9 mouse cellular contexts compared by ENCODE assay signal in the genomic region with DNA sequence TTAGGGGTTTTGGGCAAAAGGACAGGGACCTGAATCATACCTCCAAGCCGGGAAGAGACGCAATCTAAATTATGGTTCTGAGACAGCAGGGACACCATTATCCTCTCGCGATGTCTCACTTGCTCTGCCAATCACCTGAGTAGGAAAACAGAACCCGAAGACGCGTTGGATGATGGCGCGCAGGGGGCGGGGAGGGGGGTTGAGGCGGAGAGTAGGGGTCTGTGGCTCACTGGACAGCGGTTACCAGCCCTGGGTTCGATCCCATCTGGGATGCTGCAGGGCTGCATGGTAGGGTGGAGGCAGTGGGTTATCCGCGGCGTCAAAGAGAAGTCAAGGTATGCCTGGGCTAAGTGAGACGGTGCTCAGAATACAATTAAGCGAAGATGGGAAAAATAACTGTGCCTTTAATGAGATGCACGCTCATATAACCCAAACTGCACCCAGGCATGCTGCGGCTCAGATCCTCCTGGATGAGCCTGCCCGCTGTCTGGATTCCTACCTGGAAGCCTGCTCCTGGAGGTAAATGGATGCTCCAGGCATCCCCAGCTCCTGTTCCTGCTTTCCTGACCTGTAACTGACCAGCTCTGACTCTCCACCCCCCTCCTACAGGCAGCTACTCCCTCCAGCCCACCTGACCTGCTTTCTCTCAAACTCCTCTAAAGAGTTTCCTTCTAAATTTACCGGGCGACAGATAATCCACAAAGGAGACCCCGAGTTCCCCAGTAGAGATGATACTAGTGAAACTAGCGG. TPM values are rescaled to one million over a fixed set of nuclear protein-coding genes. Genes with fewer than 3 reads are reported as not detected.
DNase-seq lines count a peak whose midpoint lies in the region; ATAC-seq and TF ChIP-seq lines count a peak whose summit lies in the region.
"Had no signal": no experiment of that assay in that cellular context is flagged by ENCODE, and none has a peak within 500 bp of the region (broad histone marks: within the 10 kb centered on the region; RNA-seq: fewer than 3 reads in every experiment).

No protein-coding gene starts in this region.

- peak; percentile 59 for DNase-seq in embryo, embryonic 10 days (ENCODE audit: low spot score)
- DNase-seq in embryo, embryonic 10.5 days (ENCODE audit: low spot score): no peak
- DNase-seq in ES-E14 (ENCODE audit: low read depth, low spot score): no peak
- peak; percentile 49 for DNase-seq in hindbrain, embryonic 11.5 days (ENCODE audit: low spot score)
- DNase-seq in midbrain, embryonic 11.5 days (ENCODE audit: low spot score, missing footprints): peak; percentile 89
- DNase-seq in cerebellum, postnatal 36 days: no peak
- no peak for DNase-seq in gastrocnemius, postnatal 10 days
- DNase-seq in urinary bladder, postnatal 4 days (ENCODE audit: low spot score in 2 of 2): no peak

- no peak overlapping the region; the same call in 1 of the 2 replicates for H3K27ac ChIP-seq in ES-E14 (ENCODE audit: insufficient read depth, low read depth, low read length, poor library complexity, severe bottlenecking)
- H3K27ac ChIP-seq in hindbrain, embryonic 11.5 days (ENCODE audit: low read depth, low read length): no peak overlapping the region
- H3K27ac ChIP-seq in midbrain, embryonic 11.5 days (ENCODE audit: low read depth, low read length): no peak overlapping the region

- H3K9me3 ChIP-seq in ES-E14 (ENCODE audit: control insufficient read depth, insufficient read depth, low read depth, low read length): no peaks in the 10 kb centered on the region
- no peaks in the 10 kb centered on the region for H3K9me3 ChIP-seq in hindbrain, embryonic 11.5 days (ENCODE audit: control insufficient read depth, low read length)
- H3K9me3 ChIP-seq in midbrain, embryonic 11.5 days (ENCODE audit: control insufficient read depth, low read length): no peaks in the 10 kb centered on the region

- in situ Hi-C loops in ES-E14 (cut with MboI; ENCODE audit: low sequenced_read_pairs in 2 of 2, unreplicated experiment in 2 of 2): no loop called here

- peak overlapping the region; percentile 27; the same call in 1 of the 2 replicates for H3K9ac ChIP-seq in ES-E14 (ENCODE audit: insufficient read depth, low read depth, low read length, poor library complexity, severe bottlenecking)
- H3K9ac ChIP-seq in hindbrain, embryonic 11.5 days (ENCODE audit: low read depth, low read length): no peak overlapping the region
- H3K9ac ChIP-seq in midbrain, embryonic 11.5 days (ENCODE audit: low read length): peak overlapping the region; percentile 44; the same call in 1 of the 2 replicates

- no peaks in the 10 kb centered on the region for H3K36me3 ChIP-seq in ES-E14 (ENCODE audit: control insufficient read depth, insufficient read depth, low read length, poor library complexity, severe bottlenecking)
- H3K36me3 ChIP-seq in hindbrain, embryonic 11.5 days (ENCODE audit: control insufficient read depth, insufficient read depth, low read length): no peaks in the 10 kb centered on the region
- H3K36me3 ChIP-seq in midbrain, embryonic 11.5 days (ENCODE audit: control insufficient read depth, insufficient read depth, low read length): no peaks in the 10 kb centered on the region

- ATAC-seq in hindbrain, embryonic 11.5 days (ENCODE audit: low FRiP score): peak; percentile 65
- ATAC-seq in midbrain, embryonic 11.5 days (ENCODE audit: low FRiP score): peak; percentile 43

- peaks cover 2 to 16% of the 10 kb centered on the region in 2 experiments; a peak in 2 of 4 replicates for H3K4me1 ChIP-seq in ES-E14 (ENCODE audit: control insufficient read depth in 2 of 2, insufficient read depth in 2 of 2, low read length in 2 of 2, poor library complexity in 1 of 2)
- H3K4me1 ChIP-seq in hindbrain, embryonic 11.5 days (replicated peaks; ENCODE audit: control insufficient read depth, insufficient read depth, low read length): peaks cover 4% of the 10 kb centered on the region; the same call in 1 of the 2 replicates
- H3K4me1 ChIP-seq in midbrain, embryonic 11.5 days (ENCODE audit: control insufficient read depth, insufficient read depth, low read length): peaks cover 5% of the 10 kb centered on the region

- WGBS in hindbrain, embryonic 11.5 days: 14% methylated on average over 25 of the region's 25 CpGs
- WGBS in midbrain, embryonic 11.5 days: 14% methylated on average over 25 of the region's 25 CpGs

- H3K4me3 ChIP-seq in ES-E14 (ENCODE audit: insufficient read depth in 1 of 2, low read depth in 1 of 2, low read length in 2 of 2, poor library complexity in 1 of 2, severe bottlenecking in 1 of 2): peak overlapping the region; percentile 10 to 23
- no peak overlapping the region for H3K4me3 ChIP-seq in hindbrain, embryonic 11.5 days (ENCODE audit: low read depth, low read length)
- H3K4me3 ChIP-seq in midbrain, embryonic 11.5 days (ENCODE audit: low read depth, low read length): no peak overlapping the region

- H3K4me2 ChIP-seq in hindbrain, embryonic 11.5 days (replicated peaks; ENCODE audit: low read depth, low read length): peak overlapping the region; percentile 12
- H3K4me2 ChIP-seq in midbrain, embryonic 11.5 days: peak overlapping the region; percentile 35

- no peaks in the 10 kb centered on the region for H3K27me3 ChIP-seq in hindbrain, embryonic 11.5 days (ENCODE audit: control insufficient read depth, insufficient read depth, low read length)
- H3K27me3 ChIP-seq in midbrain, embryonic 11.5 days (ENCODE audit: control insufficient read depth, insufficient read depth, low read length): no peaks in the 10 kb centered on the region

TF ChIP-seq in ES-E14, 5 proteins besides CTCF, POLR2A, EP300 and RAD21:
- TF ChIP-seq CHD2 (IDR thresholded peaks at IDR 0.05; ENCODE audit: low read depth, low read length) (peak; percentile 83), ZNF384 (IDR thresholded peaks at IDR 0.05; ENCODE audit: low read depth, low read length) (no peak)

RNA-seq across cellular contexts. Expression of gene Tmem211, which starts 0.8 kb away (rescaled TPM):
- 0.22 and 0.53 TPM in 2 replicates for total RNA-seq in ES-E14 (2012; rRNA removed)
- 0.08 TPM in 1 of 2 replicates, not detected in the other for polyA plus RNA-seq in hindbrain, embryonic 11.5 days (2014; fragmentation: Nextera tagmentation; extraction: Ambion mirVana)
- 0.16 TPM in 1 of 2 replicates, not detected in the other for polyA plus RNA-seq in midbrain, embryonic 11.5 days (2014; fragmentation: Nextera tagmentation; extraction: Ambion mirVana)
- total RNA-seq in gastrocnemius, postnatal 10 days (2021): not detected
- total RNA-seq: adrenal gland, postnatal 36 days had no signal

RNA-seq across cellular contexts. Expression of gene 2900026A02Rik, which starts 4.8 kb away (rescaled TPM):
- total RNA-seq in ES-E14 (2012; rRNA removed): 12.3 and 15.9 TPM in 2 replicates
- 1.2 and 1.5 TPM in 2 replicates for polyA plus RNA-seq in hindbrain, embryonic 11.5 days (2014; fragmentation: Nextera tagmentation; extraction: Ambion mirVana)
- polyA plus RNA-seq in midbrain, embryonic 11.5 days (2014; fragmentation: Nextera tagmentation; extraction: Ambion mirVana): 0.98 and 1.2 TPM in 2 replicates
- 10 to 100 TPM; 36.2 to 42.0 TPM for total RNA-seq in gastrocnemius, postnatal 10 days (2021)

Comparison
In these comparisons a context has a peak if more than half of its experiments do, and no peak if none do; other contexts are left out.
1. DNase-seq: peak in embryo, embryonic 10 days (single experiment), hindbrain, embryonic 11.5 days (single experiment) and midbrain, embryonic 11.5 days (single experiment); none in embryo, embryonic 10.5 days (single experiment), ES-E14 (single experiment), cerebellum, postnatal 36 days (0 of 2), gastrocnemius, postnatal 10 days (single experiment) and urinary bladder, postnatal 4 days (0 of 2).
2. H3K4me3 ChIP-seq: peak in ES-E14 (2 of 2); none in hindbrain, embryonic 11.5 days (single experiment) and midbrain, embryonic 11.5 days (single experiment).